Mouse (Mus musculus) embryonic facial prominence, embryonic 15.5 days (tissue): Measurements from ENCODE around the gene Hoxd9. TPM values are rescaled to one million over a fixed set of nuclear protein-coding genes. Genes with fewer than 3 reads are reported as not detected.

Source experiments
- ATAC-seq: fragments of 200-750 bp; cut with Nextera tagmentation; 2 replicates; pipeline ENCODE4 v1.8.0; 2017; ENCODE audit warnings: low read depth, moderate TSS enrichment; ENCODE audit not compliant: insufficient number of reproducible peaks, low FRiP score, low TSS enrichment
- H3K27ac ChIP-seq: fragments of 300-500 bp; sonication (generic); replicated peaks from 2 replicates; pipeline ENCODE4 v1.5.1; 2015; ENCODE audit warnings: mild to moderate bottlenecking, inconsistent platforms
- H3K27me3 ChIP-seq: fragments of 300-500 bp; sonication (generic); 2 replicates; pipeline ENCODE4 v1.6.1; 2015; ENCODE audit warnings: inconsistent platforms
- H3K36me3 ChIP-seq: fragments of 300-500 bp; sonication (generic); 2 replicates; pipeline ENCODE4 v1.6.1; 2015; ENCODE audit warnings: mild to moderate bottlenecking, inconsistent platforms
- H3K4me1 ChIP-seq: fragments of 300-500 bp; sonication (generic); 2 replicates; pipeline ENCODE4 v1.6.1; 2015; ENCODE audit warnings: inconsistent platforms
- H3K4me2 ChIP-seq: fragments of 300-500 bp; sonication (generic); replicated peaks from 2 replicates; pipeline ENCODE4 v1.6.1; 2015; ENCODE audit warnings: mild to moderate bottlenecking, inconsistent platforms
- H3K4me3 ChIP-seq: fragments of 300-500 bp; sonication (generic); replicated peaks from 2 replicates; pipeline ENCODE4 v1.5.1; 2015; ENCODE audit warnings: mild to moderate bottlenecking, inconsistent platforms
- H3K9ac ChIP-seq: fragments of 300-500 bp; sonication (generic); 2 replicates; pipeline ENCODE4 v1.6.1; 2015; ENCODE audit warnings: inconsistent platforms
- H3K9me3 ChIP-seq: fragments of 300-500 bp; sonication (generic); replicated peaks from 2 replicates; pipeline ENCODE4 v1.6.1; 2016; ENCODE audit warnings: inconsistent platforms
- WGBS: fragments of 180-500 bp; shearing (Covaris S2); methylation state at CpG from one replicate; pipeline ENCODE4 v1.1.7; 2015; 5-methylcytosine and 5-hydroxymethylcytosine counted together
- polyA plus RNA-seq: library from polyadenylated mRNA; unstranded; fragments of >200 nt; fragmentation: Nextera tagmentation; extraction: Ambion mirVana; gene quantifications from 2 replicates; pipeline ENCODE4 v1.2.1, GENCODE M21; 2015

Hoxd9 gene
- polyA plus RNA-seq, 1 experiment from 2014 or later = 2.8 TPM

GRCm38 (mm10) chr2:74694066-74694465 is 3.5 kb upstream of the Hoxd9 start:
- Histone ChIP-seq H3K27me3 (peaks cover 94% of the 10 kb centered on the region), H3K9ac (no peak overlapping the region), H3K27ac (no peak overlapping the region), H3K4me1 (peaks cover 15% of the 10 kb centered on the region), H3K36me3 (no peaks in the 10 kb centered on the region), H3K4me3 (no peak overlapping the region), H3K9me3 (no peaks in the 10 kb centered on the region), H3K4me2 (no peak overlapping the region)
- no peak for ATAC-seq
- 3% methylated on average over 16 of the region's 16 CpGs for WGBS

DNA sequence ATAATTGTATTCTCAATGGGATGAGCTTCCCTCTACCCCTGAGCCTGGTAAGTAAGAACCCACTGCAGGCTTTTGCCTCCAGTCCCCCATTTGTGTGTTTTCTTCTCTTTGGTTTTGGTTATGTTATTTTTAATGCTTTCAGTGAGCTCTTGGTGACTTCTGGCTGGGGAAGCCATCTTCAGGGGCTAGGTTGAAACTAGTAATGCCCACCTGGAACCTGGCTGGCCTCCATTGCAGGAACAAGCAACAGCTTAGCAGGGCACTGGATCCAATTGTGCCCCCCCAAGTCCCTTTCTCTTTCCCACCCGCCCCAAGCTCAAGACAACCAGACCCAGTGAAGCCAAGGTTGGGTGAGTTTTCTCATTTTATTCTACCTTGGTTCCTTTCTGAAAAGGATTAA is 2.1 kb upstream of the Hoxd9 start:
- WGBS = 12% methylated on average over 1 of the region's 1 CpGs
- Histone ChIP-seq H3K4me2 (no peak overlapping the region), H3K27ac (no peak overlapping the region), H3K27me3 (peaks cover 96% of the 10 kb centered on the region), H3K9me3 (no peaks in the 10 kb centered on the region), H3K4me3 (no peak overlapping the region), H3K36me3 (no peaks in the 10 kb centered on the region), H3K9ac (no peak overlapping the region), H3K4me1 (peaks cover 15% of the 10 kb centered on the region)
- no peak for ATAC-seq

DNA sequence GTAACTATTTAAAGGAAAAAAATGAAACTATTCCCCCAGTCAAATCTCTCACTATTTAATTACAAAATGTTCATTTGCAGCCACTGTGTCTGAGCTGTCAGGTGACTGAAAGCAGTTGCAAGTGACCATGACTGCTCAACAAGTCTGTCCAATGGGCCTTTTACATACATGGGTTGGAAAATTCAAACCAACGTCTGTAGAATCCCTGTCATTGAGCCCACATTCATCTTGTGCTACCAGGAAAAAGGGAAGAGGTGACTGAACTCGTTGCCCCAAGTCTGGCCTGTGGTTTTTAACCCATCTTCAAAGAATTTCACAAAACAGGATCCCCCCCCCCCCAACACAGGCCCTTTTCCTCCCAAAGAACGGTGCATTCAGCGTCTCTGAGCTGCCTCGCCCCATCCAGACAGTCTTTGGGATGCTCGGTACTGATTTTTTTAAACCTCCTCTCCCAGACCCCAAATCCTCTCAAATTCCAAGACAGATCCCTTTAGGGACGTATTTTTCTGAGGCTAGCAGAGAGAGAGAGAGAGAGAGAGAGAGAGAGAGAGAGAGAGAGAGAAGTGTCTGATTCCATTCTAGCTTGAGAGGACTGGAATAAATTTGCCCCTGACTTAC is 1.6 kb upstream of the Hoxd9 start:
- Histone ChIP-seq H3K9me3 (no peaks in the 10 kb centered on the region), H3K27ac (no peak overlapping the region), H3K4me3 (no peak overlapping the region), H3K4me2 (no peak overlapping the region), H3K4me1 (peaks cover 15% of the 10 kb centered on the region), H3K9ac (no peak overlapping the region), H3K36me3 (no peaks in the 10 kb centered on the region), H3K27me3 (peaks cover 100% of the 10 kb centered on the region)
- WGBS = 8% methylated on average over 7 of the region's 7 CpGs
- no peak for ATAC-seq

- peaks cover 100% of the 10 kb centered on the region for H3K27me3 ChIP-seq
- no peak overlapping the region for H3K9ac ChIP-seq
- H3K4me2 ChIP-seq = no peak overlapping the region
- 5% methylated on average over 34 of the region's 34 CpGs for WGBS
- no peak for ATAC-seq
- no peak overlapping the region for H3K27ac ChIP-seq
- no peaks in the 10 kb centered on the region for H3K9me3 ChIP-seq
- H3K4me3 ChIP-seq = peak overlapping the region; percentile 38; the same call in 1 of the 2 replicates
- peaks cover 15% of the 10 kb centered on the region for H3K4me1 ChIP-seq
- no peaks in the 10 kb centered on the region for H3K36me3 ChIP-seq
Measured at GRCm38 (mm10) chr2:74696442-74697335, 838 bp upstream of the Hoxd9 start.

DNA sequence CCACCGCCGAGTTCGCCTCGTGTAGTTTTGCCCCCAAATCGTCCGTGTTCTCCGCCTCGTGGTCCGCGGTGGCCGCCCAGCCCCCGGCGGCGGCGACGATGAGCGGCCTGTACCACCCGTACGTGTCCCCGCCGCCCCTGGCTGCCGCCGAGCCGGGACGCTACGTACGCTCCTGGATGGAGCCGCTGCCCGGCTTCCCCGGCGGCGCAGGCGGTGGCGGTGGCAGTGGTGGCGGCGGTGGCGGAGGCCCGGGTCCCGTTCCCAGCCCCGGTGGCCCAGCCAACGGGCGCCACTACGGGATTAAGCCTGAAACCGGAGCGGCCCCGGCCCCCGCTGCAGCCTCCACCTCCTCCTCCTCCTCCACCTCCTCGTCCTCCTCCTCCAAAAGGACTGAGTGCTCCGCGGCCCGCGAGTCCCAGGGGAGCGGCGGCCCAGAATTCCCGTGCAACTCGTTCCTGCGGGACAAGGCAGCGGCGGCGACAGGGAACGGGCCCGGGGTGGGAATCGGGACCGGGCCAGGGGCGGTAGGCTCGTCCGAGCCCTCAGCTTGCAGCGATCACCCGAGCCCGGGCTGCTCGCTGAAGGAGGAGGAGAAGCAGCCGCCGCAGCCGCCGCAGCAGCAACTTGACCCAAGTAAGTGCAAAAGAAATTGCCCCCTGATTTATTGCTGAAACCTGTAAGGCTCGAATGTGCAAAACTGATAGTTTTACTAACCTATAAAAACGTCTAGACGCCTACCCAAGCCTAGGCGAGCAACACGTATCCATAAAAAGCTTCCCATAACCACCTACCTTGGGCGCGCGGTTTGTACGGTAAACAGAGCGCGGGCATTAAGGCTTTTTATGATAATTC is 900 bp downstream of the Hoxd9 start:
- no peak overlapping the region for H3K27ac ChIP-seq
- 0 out of 2 replicates have a peak overlapping the region, but pooled peaks have one; percentile 2 for H3K9ac ChIP-seq
- H3K4me1 ChIP-seq = peaks cover 15% of the 10 kb centered on the region
- H3K4me3 ChIP-seq = peak overlapping the region; percentile 38
- WGBS = 1% methylated on average over 77 of the region's 86 CpGs
- 0 out of 2 replicates have a peak, but pooled peaks have one; percentile 24 for ATAC-seq
- peaks cover 97% of the 10 kb centered on the region for H3K27me3 ChIP-seq
- no peaks in the 10 kb centered on the region for H3K9me3 ChIP-seq
- peak overlapping the region; percentile 53 for H3K4me2 ChIP-seq
- no peaks in the 10 kb centered on the region for H3K36me3 ChIP-seq

GRCm38 (mm10) chr2:74699053-74699430 is 1.5 kb downstream of the Hoxd9 start:
- 1% methylated on average over 17 of the region's 17 CpGs for WGBS
- peaks cover 97% of the 10 kb centered on the region for H3K27me3 ChIP-seq
- peaks cover 16% of the 10 kb centered on the region for H3K4me1 ChIP-seq
- no peak overlapping the region for H3K9ac ChIP-seq
- no peaks in the 10 kb centered on the region for H3K36me3 ChIP-seq
- no peak for ATAC-seq
- H3K4me2 ChIP-seq = peak overlapping the region; percentile 53
- peak overlapping the region; percentile 38 for H3K4me3 ChIP-seq
- H3K9me3 ChIP-seq = no peaks in the 10 kb centered on the region
- H3K27ac ChIP-seq = no peak overlapping the region

- Histone ChIP-seq H3K36me3 (no peaks in the 10 kb centered on the region), H3K4me2 (no peak overlapping the region), H3K27me3 (peaks cover 97% of the 10 kb centered on the region), H3K27ac (no peak overlapping the region), H3K4me3 (no peak overlapping the region), H3K9ac (no peak overlapping the region), H3K9me3 (no peaks in the 10 kb centered on the region), H3K4me1 (peaks cover 24% of the 10 kb centered on the region)
- WGBS = 7% methylated on average over 23 of the region's 23 CpGs
- no peak for ATAC-seq
Measured at GRCm38 (mm10) chr2:74699664-74700545, 2.4 kb downstream of the Hoxd9 start.

GRCm38 (mm10) chr2:74700546-74701112 is 3.1 kb downstream of the Hoxd9 start:
- no peak for ATAC-seq
- Histone ChIP-seq H3K4me1 (peaks cover 32% of the 10 kb centered on the region), H3K9me3 (no peaks in the 10 kb centered on the region), H3K27ac (no peak overlapping the region), H3K27me3 (peaks cover 97% of the 10 kb centered on the region), H3K36me3 (no peaks in the 10 kb centered on the region), H3K4me3 (no peak overlapping the region), H3K4me2 (no peak overlapping the region), H3K9ac (no peak overlapping the region)
- 9% methylated on average over 22 of the region's 22 CpGs for WGBS

DNA sequence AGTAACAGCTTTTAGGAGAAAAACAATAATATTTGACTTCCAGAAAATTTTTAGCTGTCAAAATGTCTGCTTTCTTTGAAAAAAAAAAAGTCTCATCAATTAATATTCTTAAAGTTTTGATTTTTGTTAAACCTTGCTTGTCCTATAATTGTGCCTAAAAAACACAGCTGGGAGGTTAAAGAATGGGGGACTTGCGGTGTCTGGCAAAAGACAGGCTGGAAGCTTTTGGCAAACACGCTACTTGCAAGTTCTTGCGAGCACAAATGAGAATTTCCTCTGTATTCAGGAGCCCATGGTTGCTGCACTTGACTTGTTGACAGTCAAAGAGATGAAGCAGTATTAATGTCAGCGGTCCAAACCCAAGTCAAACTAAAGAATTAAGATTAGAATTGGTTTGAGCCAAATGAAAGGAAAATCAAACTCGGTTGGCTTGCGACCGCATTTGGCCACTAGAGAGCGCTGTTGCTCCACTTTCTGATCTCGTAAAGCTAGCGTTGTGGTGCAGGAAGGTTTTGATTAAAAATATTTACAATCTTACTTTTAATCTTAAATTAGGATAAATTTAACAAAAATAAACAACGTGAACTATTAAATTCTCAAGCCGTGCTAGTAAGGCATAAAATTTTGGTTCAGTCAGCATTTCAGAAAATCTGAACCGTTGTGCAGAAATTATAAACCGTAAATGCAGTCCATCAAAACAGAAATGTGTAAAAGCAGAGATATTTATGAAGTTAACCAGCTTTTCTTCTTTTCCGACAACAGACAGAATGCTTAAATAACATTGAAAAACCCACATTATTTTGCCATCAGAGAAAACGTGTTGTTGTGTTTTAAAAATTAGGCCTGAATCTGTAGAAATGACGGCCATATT is 4.7 kb downstream of the Hoxd9 start:
- ATAC-seq = no peak
- H3K27me3 ChIP-seq = peaks cover 95% of the 10 kb centered on the region
- peaks cover 33% of the 10 kb centered on the region for H3K4me1 ChIP-seq
- H3K27ac ChIP-seq = no peak overlapping the region
- 12% methylated on average over 17 of the region's 17 CpGs for WGBS
- no peak overlapping the region for H3K9ac ChIP-seq
- no peak overlapping the region for H3K4me2 ChIP-seq
- no peaks in the 10 kb centered on the region for H3K9me3 ChIP-seq
- H3K36me3 ChIP-seq = no peaks in the 10 kb centered on the region
- no peak overlapping the region for H3K4me3 ChIP-seq
